Mouse (Mus musculus) brain, embryonic 14.5 days (tissue): ENCODE measurements around the gene Slc35c2.

Experiments
- CTCF ChIP-seq: fragments of 200-500 bp; IDR thresholded peaks from 2 replicates; pipeline ENCODE4 v1.5.1; 2012; ENCODE audit warnings: inconsistent platforms, mild to moderate bottlenecking, moderate library complexity, borderline replicate concordance; ENCODE audit not compliant: insufficient read depth, insufficient read length; ENCODE audit errors: extremely low read depth
- POLR2A ChIP-seq: fragments of 200-500 bp; IDR thresholded peaks from 2 replicates; pipeline ENCODE4 v1.6.1; 2012; ENCODE audit warnings: mild to moderate bottlenecking, inconsistent platforms, borderline replicate concordance; ENCODE audit not compliant: poor library complexity, insufficient read depth, insufficient read length, severe bottlenecking; ENCODE audit errors: extremely low read depth

- no peak for TF ChIP-seq CTCF
- TF ChIP-seq POLR2A = no peak
These were observed 30.4 kb downstream of the Slc35c2 start for GRCm38 (mm10) chr2:165257151-165257834.
